Mouse (Mus musculus): ENCODE measurements around the gene Anxa7. TPM values are rescaled to one million over a fixed set of nuclear protein-coding genes. Genes with fewer than 3 reads are reported as not detected.

Gene Anxa7
- polyA plus RNA-seq, 1 experiment, result 89.0 TPM

- Histone ChIP-seq H3K4me3 (ENCODE audit: insufficient read depth, low read length) (no peak overlapping the region), H3K4me1 (ENCODE audit: control insufficient read depth, insufficient read depth, low read length) (peaks cover 2% of the 10 kb centered on the region; the same call in 1 of the 2 replicates), H3K27ac (ENCODE audit: insufficient read depth, low read length) (no peak overlapping the region)
- no peak for TF ChIP-seq POLR2A (IDR thresholded peaks at IDR 0.05; ENCODE audit: extremely low read depth, insufficient read depth, low read length)
- no peak for TF ChIP-seq CTCF (IDR thresholded peaks at IDR 0.05; ENCODE audit: extremely low read depth, insufficient read depth, low read length)
Measured at GRCm38 (mm10) chr14:20481211-20481610, 1.3 kb upstream of the Anxa7 start.

GRCm38 (mm10) chr14:20480195-20480579 lies 254 bp upstream of the Anxa7 start:
- peak overlapping the region; percentile 93 for H3K4me3 ChIP-seq (ENCODE audit: insufficient read depth, low read length)
- peaks cover 2% of the 10 kb centered on the region; the same call in 1 of the 2 replicates for H3K4me1 ChIP-seq (ENCODE audit: control insufficient read depth, insufficient read depth, low read length)
- no peak overlapping the region for H3K27ac ChIP-seq (ENCODE audit: insufficient read depth, low read length)
- TF ChIP-seq POLR2A (IDR thresholded peaks at IDR 0.05; ENCODE audit: extremely low read depth, insufficient read depth, low read length) (no peak), CTCF (IDR thresholded peaks at IDR 0.05; ENCODE audit: extremely low read depth, insufficient read depth, low read length) (no peak)

DNA sequence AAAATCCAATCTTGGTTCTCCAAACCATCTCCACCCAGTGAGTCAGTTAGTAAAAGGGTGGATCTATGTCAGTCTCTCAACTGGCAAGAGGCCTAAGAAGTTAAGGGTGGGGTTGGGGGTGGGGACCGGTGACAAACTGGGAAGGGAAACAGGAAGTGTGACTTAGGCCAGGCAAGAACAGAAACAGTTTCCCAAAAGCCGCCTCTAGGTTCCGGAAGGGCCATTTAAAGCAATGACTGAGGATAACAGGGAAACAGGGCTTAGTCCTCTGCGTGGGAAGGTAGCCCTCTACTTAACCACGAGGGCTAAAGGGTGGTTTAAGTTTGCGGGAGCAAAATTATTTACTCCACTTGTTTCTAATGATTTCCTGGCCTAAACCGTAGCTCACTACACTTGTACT lies 1.1 kb downstream of the Anxa7 start:
- no peak overlapping the region; the same call in 1 of the 2 replicates for H3K27ac ChIP-seq (ENCODE audit: insufficient read depth, low read length)
- H3K4me3 ChIP-seq (ENCODE audit: insufficient read depth, low read length), result peak overlapping the region; percentile 93
- TF ChIP-seq POLR2A (IDR thresholded peaks at IDR 0.05; ENCODE audit: extremely low read depth, insufficient read depth, low read length) (no peak), CTCF (IDR thresholded peaks at IDR 0.05; ENCODE audit: extremely low read depth, insufficient read depth, low read length) (no peak)
- peaks cover 2% of the 10 kb centered on the region; the same call in 1 of the 2 replicates for H3K4me1 ChIP-seq (ENCODE audit: control insufficient read depth, insufficient read depth, low read length)

DNA sequence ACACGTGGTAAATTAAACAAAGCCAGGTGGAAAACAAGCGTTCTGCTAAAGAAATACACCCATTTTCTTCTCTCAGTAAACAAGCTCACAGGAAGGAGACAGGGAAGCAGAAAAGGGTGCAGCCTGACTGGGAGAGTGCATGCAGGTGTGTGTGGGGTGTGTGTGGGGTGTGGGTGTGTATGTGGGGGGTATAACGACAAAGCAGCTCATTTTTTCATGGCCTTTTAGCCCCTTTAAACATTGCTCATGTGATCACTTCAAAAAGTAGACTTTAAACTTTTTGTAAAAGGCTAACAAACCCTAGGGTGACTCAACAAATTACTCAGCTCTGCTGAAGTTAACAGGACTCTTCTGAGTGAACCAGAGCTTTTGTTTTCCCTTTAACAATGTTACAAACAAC lies 1.5 kb downstream of the Anxa7 start:
- Histone ChIP-seq H3K4me1 (ENCODE audit: control insufficient read depth, insufficient read depth, low read length) (peaks cover 2% of the 10 kb centered on the region; the same call in 1 of the 2 replicates), H3K27ac (ENCODE audit: insufficient read depth, low read length) (no peak overlapping the region), H3K4me3 (ENCODE audit: insufficient read depth, low read length) (peak overlapping the region; percentile 93; the same call in 1 of the 2 replicates)
- TF ChIP-seq POLR2A (IDR thresholded peaks at IDR 0.05; ENCODE audit: extremely low read depth, insufficient read depth, low read length) (no peak), CTCF (IDR thresholded peaks at IDR 0.05; ENCODE audit: extremely low read depth, insufficient read depth, low read length) (no peak)

GRCm38 (mm10) chr14:20477261-20478025 lies 2.5 kb downstream of the Anxa7 start:
- no peak for TF ChIP-seq CTCF (IDR thresholded peaks at IDR 0.05; ENCODE audit: extremely low read depth, insufficient read depth, low read length)
- TF ChIP-seq POLR2A (IDR thresholded peaks at IDR 0.05; ENCODE audit: extremely low read depth, insufficient read depth, low read length), result no peak
- H3K4me1 ChIP-seq (ENCODE audit: control insufficient read depth, insufficient read depth, low read length), result peaks cover 2% of the 10 kb centered on the region; the same call in 1 of the 2 replicates
- H3K27ac ChIP-seq (ENCODE audit: insufficient read depth, low read length), result no peak overlapping the region
- H3K4me3 ChIP-seq (ENCODE audit: insufficient read depth, low read length), result no peak overlapping the region

DNA sequence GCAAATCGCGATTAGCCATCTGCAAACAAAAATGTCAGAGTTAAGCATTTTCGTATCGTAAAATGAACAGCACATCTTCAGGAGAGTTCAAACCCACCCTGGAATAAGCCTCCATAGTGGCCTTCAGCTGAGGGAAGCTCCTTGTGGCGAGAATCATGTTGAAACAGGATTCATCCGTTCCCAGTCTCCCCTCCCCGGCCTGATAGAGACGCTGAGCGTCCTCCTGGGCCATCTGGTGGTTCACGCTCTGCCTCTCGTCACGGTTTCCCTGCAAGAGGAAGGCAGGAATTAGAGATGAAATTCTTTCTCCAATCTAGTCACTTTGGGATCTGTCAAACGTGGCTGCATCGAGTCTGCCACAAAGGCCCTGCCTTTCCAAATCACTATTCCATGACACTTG lies 19.7 kb downstream of the Anxa7 start:
- Histone ChIP-seq H3K4me1 (ENCODE audit: control insufficient read depth, insufficient read depth, low read length) (no peaks in the 10 kb centered on the region), H3K4me3 (ENCODE audit: insufficient read depth, low read length) (no peak overlapping the region), H3K27ac (ENCODE audit: insufficient read depth, low read length) (no peak overlapping the region)
- TF ChIP-seq POLR2A (IDR thresholded peaks at IDR 0.05; ENCODE audit: extremely low read depth, insufficient read depth, low read length) (no peak), CTCF (IDR thresholded peaks at IDR 0.05; ENCODE audit: extremely low read depth, insufficient read depth, low read length) (no peak)

DNA sequence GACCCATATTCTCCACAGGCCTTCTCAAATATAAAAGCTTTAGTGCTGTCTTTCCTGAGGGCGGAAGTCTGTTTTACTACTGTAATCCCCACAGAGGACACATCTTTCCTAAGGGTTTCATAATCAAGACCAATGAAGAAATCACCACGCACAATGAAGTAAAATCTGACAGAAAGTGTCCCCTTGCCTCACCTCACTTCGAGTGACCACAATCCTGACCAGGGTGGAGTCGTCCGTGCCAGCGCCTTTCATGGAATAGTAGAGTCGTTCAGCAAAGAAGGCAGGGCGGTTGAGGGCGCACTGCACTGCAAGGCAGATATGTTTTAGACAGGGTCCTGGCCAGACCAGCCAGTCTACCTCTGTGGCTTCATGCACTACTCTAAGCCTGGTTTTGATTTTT lies 21.6 kb downstream of the Anxa7 start:
- TF ChIP-seq POLR2A (IDR thresholded peaks at IDR 0.05; ENCODE audit: extremely low read depth, insufficient read depth, low read length), result no peak
- H3K4me1 ChIP-seq (ENCODE audit: control insufficient read depth, insufficient read depth, low read length), result no peaks in the 10 kb centered on the region

GRCm38 (mm10) chr14:20452929-20453328 lies 27.0 kb downstream of the Anxa7 start:
- Histone ChIP-seq H3K4me1 (ENCODE audit: control insufficient read depth, insufficient read depth, low read length) (0 out of 2 replicates have a peak, but pooled peaks cover 2% of the 10 kb centered on the region), H3K27ac (ENCODE audit: insufficient read depth, low read length) (no peak overlapping the region), H3K4me3 (ENCODE audit: insufficient read depth, low read length) (no peak overlapping the region)
- no peak for TF ChIP-seq CTCF (IDR thresholded peaks at IDR 0.05; ENCODE audit: extremely low read depth, insufficient read depth, low read length)
- no peak for TF ChIP-seq POLR2A (IDR thresholded peaks at IDR 0.05; ENCODE audit: extremely low read depth, insufficient read depth, low read length)

More for the DNA sequence above, 21.6 kb downstream of the Anxa7 start:
- no peak overlapping the region for H3K27ac ChIP-seq (ENCODE audit: insufficient read depth, low read length)
- H3K4me3 ChIP-seq (ENCODE audit: insufficient read depth, low read length), result no peak overlapping the region

GRCm38 (mm10) chr14:20451765-20452331 lies 28.1 kb downstream of the Anxa7 start, which contains the start of gene Cfap70:
Gene Cfap70, minus strand, starts transcription at chr14:20452226.
- Histone ChIP-seq H3K4me1 (ENCODE audit: control insufficient read depth, insufficient read depth, low read length) (0 out of 2 replicates have a peak, but pooled peaks cover 2% of the 10 kb centered on the region), H3K27ac (ENCODE audit: insufficient read depth, low read length) (no peak within 1 kb of the TSS), H3K4me3 (ENCODE audit: insufficient read depth, low read length) (peak within 1 kb of the TSS; percentile 51)
- no peak for TF ChIP-seq CTCF (IDR thresholded peaks at IDR 0.05; ENCODE audit: extremely low read depth, insufficient read depth, low read length)
- TF ChIP-seq POLR2A (IDR thresholded peaks at IDR 0.05; ENCODE audit: extremely low read depth, insufficient read depth, low read length), result no peak

DNA sequence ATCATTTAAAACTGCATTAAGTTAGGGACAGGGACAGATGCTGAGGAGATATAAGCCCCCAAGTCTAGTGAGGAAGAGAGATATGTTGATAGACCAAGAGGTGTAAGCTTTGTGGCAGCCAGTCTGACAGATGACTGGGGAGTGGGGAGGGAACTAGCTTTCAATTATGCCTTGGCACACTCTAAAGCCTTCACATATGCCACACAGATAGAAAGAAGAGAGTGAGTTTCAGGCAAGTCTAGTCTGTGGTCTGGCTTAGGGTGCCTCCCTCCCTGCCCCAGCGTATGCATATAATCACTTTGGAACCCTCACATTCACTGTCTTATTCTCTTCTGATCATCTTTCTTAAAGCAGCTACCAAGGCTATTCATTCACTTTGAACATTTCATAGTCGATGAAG lies 28.6 kb downstream of the Anxa7 start:
- TF ChIP-seq POLR2A (IDR thresholded peaks at IDR 0.05; ENCODE audit: extremely low read depth, insufficient read depth, low read length) (no peak), CTCF (IDR thresholded peaks at IDR 0.05; ENCODE audit: extremely low read depth, insufficient read depth, low read length) (no peak)
- no peak overlapping the region for H3K27ac ChIP-seq (ENCODE audit: insufficient read depth, low read length)
- peak overlapping the region; percentile 51; the same call in 1 of the 2 replicates for H3K4me3 ChIP-seq (ENCODE audit: insufficient read depth, low read length)
- H3K4me1 ChIP-seq (ENCODE audit: control insufficient read depth, insufficient read depth, low read length), result 0 out of 2 replicates have a peak, but pooled peaks cover 2% of the 10 kb centered on the region

All from cortical plate, adult 2 months (tissue).